Mouse (Mus musculus): ENCODE results near the gene Oip5.
A peak's percentile ranks its signal among the peaks of the same experiment; 100 is the strongest.
"Not testable (repeated sequence)": the region's sequence is repeated elsewhere in the genome, so short reads cannot be mapped to it uniquely, and the experiment has no call there.

Gene Oip5

GRCm38 (mm10) chr2:119618199-119618982 is at the start of gene Oip5, which contains the start of gene Nusap1:
Oip5 (minus strand) TSS chr2:119618469.
Nusap1 (plus strand) TSS chr2:119618298.
- DNase-seq (ENCODE audit: low spot score in 2 of 2) = peak; percentile 79 to 87

- not testable (repeated sequence) for DNase-seq (ENCODE audit: low spot score in 2 of 2)
These were observed 47.5 kb upstream of the Oip5 start for GRCm38 (mm10) chr2:119665744-119666143.

GRCm38 (mm10) chr2:119662220-119663182 is 44.2 kb upstream of the Oip5 start, which contains the start of gene Ndufaf1:
Ndufaf1 (minus strand) TSS chr2:119662827.
- peak; percentile 67 to 83 for DNase-seq (ENCODE audit: low spot score in 2 of 2)

- no peak for DNase-seq (ENCODE audit: low spot score in 2 of 2)
These were observed 26.0 kb upstream of the Oip5 start for GRCm38 (mm10) chr2:119644254-119644653.

- DNase-seq (ENCODE audit: low spot score in 2 of 2) = no peak
These were observed 23.1 kb upstream of the Oip5 start for GRCm38 (mm10) chr2:119641214-119641912.

GRCm38 (mm10) chr2:119636781-119637180 is 18.5 kb upstream of the Oip5 start:
- DNase-seq (ENCODE audit: low spot score in 2 of 2) = no peak

- no peak for DNase-seq (ENCODE audit: low spot score in 2 of 2)
These were observed 3.0 kb upstream of the Oip5 start for GRCm38 (mm10) chr2:119621302-119621701.

GRCm38 (mm10) chr2:119619002-119619401 is 733 bp upstream of the Oip5 start:
- DNase-seq (ENCODE audit: low spot score in 2 of 2) = not testable (repeated sequence)

GRCm38 (mm10) chr2:119617841-119618198 is 449 bp downstream of the Oip5 start:
- no peak for DNase-seq (ENCODE audit: low spot score in 2 of 2)

GRCm38 (mm10) chr2:119607023-119607422 is 11.2 kb downstream of the Oip5 start:
- DNase-seq (ENCODE audit: low spot score in 2 of 2) = no peak

GRCm38 (mm10) chr2:119605361-119605973 is 12.8 kb downstream of the Oip5 start:
- DNase-seq (ENCODE audit: low spot score in 2 of 2) = no peak

GRCm38 (mm10) chr2:119603909-119604308 is 14.4 kb downstream of the Oip5 start:
- no peak for DNase-seq (ENCODE audit: low spot score in 2 of 2)

- DNase-seq (ENCODE audit: low spot score in 2 of 2) = no peak
These were observed 15.8 kb downstream of the Oip5 start for GRCm38 (mm10) chr2:119602488-119602887.

GRCm38 (mm10) chr2:119601575-119601974 is 16.7 kb downstream of the Oip5 start:
- not testable (repeated sequence) for DNase-seq (ENCODE audit: low spot score in 2 of 2)

- no peak for DNase-seq (ENCODE audit: low spot score in 2 of 2)
These were observed 17.2 kb downstream of the Oip5 start for GRCm38 (mm10) chr2:119601027-119601426.

GRCm38 (mm10) chr2:119596781-119597330 is 21.4 kb downstream of the Oip5 start:
- no peak for DNase-seq (ENCODE audit: low spot score in 2 of 2)

GRCm38 (mm10) chr2:119595308-119595707 is 23.0 kb downstream of the Oip5 start:
- DNase-seq (ENCODE audit: low spot score in 2 of 2) = no peak

- DNase-seq (ENCODE audit: low spot score in 2 of 2) = peak; percentile 85 to 95
These were observed 23.9 kb downstream of the Oip5 start for GRCm38 (mm10) chr2:119594113-119594981.

- DNase-seq (ENCODE audit: low spot score in 2 of 2) = no peak
These were observed 24.5 kb downstream of the Oip5 start for GRCm38 (mm10) chr2:119593765-119594112.

- no peak for DNase-seq (ENCODE audit: low spot score in 2 of 2)
These were observed 27.0 kb downstream of the Oip5 start for GRCm38 (mm10) chr2:119591247-119591646.
